Mouse (Mus musculus): ENCODE measurements around the gene Gsn.

DNA sequence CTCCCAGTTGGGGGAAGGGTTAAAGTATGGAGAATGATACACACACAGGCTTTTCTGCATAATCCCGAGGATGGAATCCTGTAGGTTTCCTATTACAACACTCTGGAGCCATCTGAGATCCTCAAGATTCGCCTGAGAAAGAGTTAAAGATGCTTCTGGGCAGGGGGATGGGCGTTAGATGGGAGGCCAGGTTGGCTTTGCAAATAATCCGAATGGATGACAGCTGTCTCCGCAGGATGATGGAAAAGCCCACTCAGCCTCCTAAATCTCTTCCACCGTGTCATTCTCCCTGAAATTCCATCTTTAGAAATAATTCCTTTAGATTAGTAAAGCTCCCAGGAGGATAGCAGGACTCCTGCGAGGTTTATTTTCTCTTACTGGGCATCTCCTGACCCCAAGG is 79.4 kb downstream of the Gsn start:
- TF ChIP-seq CTCF (IDR thresholded peaks at IDR 0.05; ENCODE audit: low read depth, low read length) (no peak), POLR2A (IDR thresholded peaks at IDR 0.05; ENCODE audit: insufficient read depth, low read length) (no peak), EP300 (IDR thresholded peaks at IDR 0.05; ENCODE audit: insufficient read depth, low read depth, low read length) (no peak)

Data from ES-Bruce4 (cell line).